Mouse (Mus musculus) heart, embryonic 11.5 days (tissue): ENCODE results near the gene Chl1. TPM values are rescaled to one million over a fixed set of nuclear protein-coding genes. Genes with fewer than 3 reads are reported as not detected.

Experiments used
- ATAC-seq: fragments of 200-750 bp; cut with Nextera tagmentation; replicated peaks from 2 replicates; pipeline ENCODE4 v1.8.0; 2017; ENCODE audit warnings: moderate library complexity; ENCODE audit not compliant: insufficient number of reproducible peaks, low FRiP score, low TSS enrichment
- H3K27ac ChIP-seq: fragments of 300-500 bp; sonication (generic); 2 replicates; pipeline ENCODE4 v1.5.1; 2014; ENCODE audit warnings: mild to moderate bottlenecking, low read depth, low read length
- H3K27me3 ChIP-seq: fragments of 300-500 bp; sonication (generic); 2 replicates; pipeline ENCODE4 v1.6.1; 2014; ENCODE audit warnings: mild to moderate bottlenecking, low read length, mixed read lengths; ENCODE audit not compliant: control insufficient read depth, insufficient read depth
- H3K36me3 ChIP-seq: fragments of 300-500 bp; sonication (generic); 2 replicates; pipeline ENCODE4 v1.6.1; 2014; ENCODE audit warnings: mild to moderate bottlenecking, low read length, moderate library complexity, mixed read lengths; ENCODE audit not compliant: control insufficient read depth, insufficient read depth
- H3K4me1 ChIP-seq: fragments of 300-500 bp; sonication (generic); 2 replicates; pipeline ENCODE4 v1.6.1; 2014; ENCODE audit warnings: low read length; ENCODE audit not compliant: control insufficient read depth, insufficient read depth
- H3K4me2 ChIP-seq: fragments of 300-500 bp; sonication (generic); 2 replicates; pipeline ENCODE4 v1.6.1; 2014; ENCODE audit warnings: mild to moderate bottlenecking, moderate library complexity
- H3K4me3 ChIP-seq: fragments of 300-500 bp; sonication (generic); 2 replicates; pipeline ENCODE4 v1.5.1; 2014; ENCODE audit warnings: low read depth, low read length
- H3K9ac ChIP-seq: fragments of 300-500 bp; sonication (generic); 2 replicates; pipeline ENCODE4 v1.6.1; 2014; ENCODE audit warnings: mild to moderate bottlenecking, low read depth, low read length, moderate library complexity
- H3K9me3 ChIP-seq: fragments of 300-500 bp; sonication (generic); replicated peaks from 2 replicates; pipeline ENCODE4 v1.6.1; 2016; ENCODE audit warnings: low read length; ENCODE audit not compliant: control insufficient read depth
- WGBS: fragments of 180-500 bp; shearing (Covaris S2); extraction: QIAGEN DNeasy Blood & Tissue Kit; methylation state at CpG from one replicate; pipeline ENCODE4 v1.1.7; 2014; ENCODE audit not compliant: insufficient replicate concordance; 5-methylcytosine and 5-hydroxymethylcytosine counted together
- polyA plus RNA-seq: library from polyadenylated mRNA; unstranded; fragments of >200 nt; fragmentation: Nextera tagmentation; extraction: Ambion mirVana; gene quantifications from 2 replicates; pipeline ENCODE4 v1.2.1, GENCODE M21; 2014

Chl1 gene
- polyA plus RNA-seq, 1 experiment from 2014 or later: 0.06 TPM

- no peak for ATAC-seq
- Histone ChIP-seq H3K4me3 (peak overlapping the region; percentile 39), H3K27ac (no peak overlapping the region), H3K36me3 (no peaks in the 10 kb centered on the region), H3K4me2 (peak overlapping the region; percentile 67), H3K4me1 (peaks cover 3% of the 10 kb centered on the region; the same call in 1 of the 2 replicates), H3K9ac (no peak overlapping the region), H3K9me3 (no peaks in the 10 kb centered on the region), H3K27me3 (peaks cover 34% of the 10 kb centered on the region)
- whole genome bisulfite sequencing: 8% methylated on average over 18 of the region's 18 CpGs
These were observed 1.0 kb downstream of the Chl1 start for GRCm38 (mm10) chr6:103511290-103511971.

- WGBS: 2% methylated on average over 29 of the region's 29 CpGs
These were observed 1.7 kb downstream of the Chl1 start for GRCm38 (mm10) chr6:103511972-103512565.

GRCm38 (mm10) chr6:103512911-103513321 lies 2.5 kb downstream of the Chl1 start:
- no peak overlapping the region for H3K9ac ChIP-seq
- H3K9me3 ChIP-seq: no peaks in the 10 kb centered on the region
- H3K36me3 ChIP-seq: no peaks in the 10 kb centered on the region
- peaks cover 34% of the 10 kb centered on the region for H3K27me3 ChIP-seq
- H3K4me3 ChIP-seq: no peak overlapping the region
- ATAC-seq: no peak
- peaks cover 3% of the 10 kb centered on the region; the same call in 1 of the 2 replicates for H3K4me1 ChIP-seq
- no peak overlapping the region for H3K4me2 ChIP-seq
- H3K27ac ChIP-seq: no peak overlapping the region
- 52% methylated on average over 6 of the region's 6 CpGs for WGBS

More at GRCm38 (mm10) chr6:103511972-103512565, 1.7 kb downstream of the Chl1 start:
- peaks cover 3% of the 10 kb centered on the region; the same call in 1 of the 2 replicates for H3K4me1 ChIP-seq
- peak overlapping the region; percentile 67 for H3K4me2 ChIP-seq
- no peaks in the 10 kb centered on the region for H3K36me3 ChIP-seq
- no peak overlapping the region for H3K9ac ChIP-seq
- H3K9me3 ChIP-seq: no peaks in the 10 kb centered on the region
- ATAC-seq: peak; percentile 31; the same call in 1 of the 2 replicates
- no peak overlapping the region for H3K27ac ChIP-seq
- H3K27me3 ChIP-seq: peaks cover 34% of the 10 kb centered on the region
- peak overlapping the region; percentile 39 for H3K4me3 ChIP-seq

- H3K9ac ChIP-seq: no peak overlapping the region
- H3K4me1 ChIP-seq: peaks cover 3% of the 10 kb centered on the region; the same call in 1 of the 2 replicates
- H3K9me3 ChIP-seq: no peaks in the 10 kb centered on the region
- no peaks in the 10 kb centered on the region for H3K36me3 ChIP-seq
- no peak overlapping the region for H3K27ac ChIP-seq
- no peak overlapping the region for H3K4me2 ChIP-seq
- ATAC-seq: no peak
- H3K4me3 ChIP-seq: no peak overlapping the region
- whole genome bisulfite sequencing: 63% methylated on average over 8 of the region's 8 CpGs
- H3K27me3 ChIP-seq: peaks cover 34% of the 10 kb centered on the region
These were observed 3.3 kb downstream of the Chl1 start for GRCm38 (mm10) chr6:103513621-103514241.

GRCm38 (mm10) chr6:103514346-103514745 lies 4.0 kb downstream of the Chl1 start:
- 54% methylated on average over 1 of the region's 1 CpGs for WGBS
- no peaks in the 10 kb centered on the region for H3K36me3 ChIP-seq
- H3K4me2 ChIP-seq: no peak overlapping the region
- H3K27me3 ChIP-seq: peaks cover 34% of the 10 kb centered on the region
- H3K4me3 ChIP-seq: no peak overlapping the region
- peaks cover 3% of the 10 kb centered on the region; the same call in 1 of the 2 replicates for H3K4me1 ChIP-seq
- no peaks in the 10 kb centered on the region for H3K9me3 ChIP-seq
- no peak for ATAC-seq
- no peak overlapping the region for H3K9ac ChIP-seq
- no peak overlapping the region for H3K27ac ChIP-seq

GRCm38 (mm10) chr6:103514756-103515155 lies 4.4 kb downstream of the Chl1 start:
- WGBS: 84% methylated on average over 1 of the region's 1 CpGs
- no peaks in the 10 kb centered on the region for H3K36me3 ChIP-seq
- peaks cover 34% of the 10 kb centered on the region for H3K27me3 ChIP-seq
- ATAC-seq: no peak
- no peak overlapping the region for H3K4me3 ChIP-seq
- H3K4me1 ChIP-seq: peaks cover 3% of the 10 kb centered on the region; the same call in 1 of the 2 replicates
- H3K9ac ChIP-seq: no peak overlapping the region
- no peak overlapping the region for H3K4me2 ChIP-seq
- no peaks in the 10 kb centered on the region for H3K9me3 ChIP-seq
- no peak overlapping the region for H3K27ac ChIP-seq

GRCm38 (mm10) chr6:103519596-103519995 lies 9.2 kb downstream of the Chl1 start:
- Histone ChIP-seq H3K4me3 (no peak overlapping the region), H3K27me3 (no peaks in the 10 kb centered on the region; the same call in 1 of the 2 replicates), H3K9me3 (no peaks in the 10 kb centered on the region), H3K4me1 (no peaks in the 10 kb centered on the region), H3K36me3 (no peaks in the 10 kb centered on the region), H3K9ac (no peak overlapping the region), H3K4me2 (no peak overlapping the region), H3K27ac (no peak overlapping the region)
- 76% methylated on average over 2 of the region's 2 CpGs for WGBS
- ATAC-seq: no peak

- Histone ChIP-seq H3K27me3 (no peaks in the 10 kb centered on the region), H3K4me3 (no peak overlapping the region), H3K36me3 (no peaks in the 10 kb centered on the region), H3K27ac (no peak overlapping the region), H3K4me2 (no peak overlapping the region), H3K9me3 (no peaks in the 10 kb centered on the region), H3K9ac (no peak overlapping the region), H3K4me1 (no peaks in the 10 kb centered on the region)
- 75% methylated on average over 2 of the region's 2 CpGs for WGBS
- ATAC-seq: no peak
These were observed 15.1 kb downstream of the Chl1 start for GRCm38 (mm10) chr6:103525326-103526024.
